Mouse (Mus musculus) MEL (cell line): Measurements from ENCODE around the gene H1fnt.

Experiments
- CHD2 ChIP-seq: IDR thresholded peaks from 2 replicates; pipeline ENCODE4 v1.6.1; 2011; ENCODE audit warnings: low read length, improper control_type of control experiment
- CTCF ChIP-seq, 3 experiments: IDR thresholded peaks in 2 of 3; conservative IDR thresholded peaks in 1 of 3; 2 replicates each; pipeline ENCODE4 v1.5.1; 2011 to 2012; ENCODE audit warnings: low read length in 3 of 3, low read depth in 2 of 3, mild to moderate bottlenecking in 2 of 3, improper control_type of control experiment in 1 of 3, inconsistent platforms in 1 of 3, mixed read lengths in 1 of 3, moderate library complexity in 1 of 3; ENCODE audit not compliant: control insufficient read depth in 1 of 3, insufficient read depth in 1 of 3, poor library complexity in 1 of 3, severe bottlenecking in 1 of 3
- EP300 ChIP-seq, 2 experiments: IDR thresholded peaks; 2 replicates each; pipeline ENCODE4 v1.6.1; 2011; ENCODE audit warnings: improper control_type of control experiment in 2 of 2, low read length in 2 of 2, low read depth in 1 of 2, mild to moderate bottlenecking in 1 of 2
- MAFK ChIP-seq: IDR thresholded peaks from 2 replicates; pipeline ENCODE4 v1.6.1; 2011; ENCODE audit warnings: low read depth, mild to moderate bottlenecking, low read length, improper control_type of control experiment, borderline replicate concordance
- MYC ChIP-seq: IDR thresholded peaks from 2 replicates; pipeline ENCODE4 v1.6.1; 2011; ENCODE audit warnings: low read depth, mild to moderate bottlenecking, low read length, improper control_type of control experiment, moderate library complexity
- RCOR1 ChIP-seq: IDR thresholded peaks from 2 replicates; pipeline ENCODE4 v1.6.1; 2012; ENCODE audit warnings: low read depth, mild to moderate bottlenecking, inconsistent platforms, low read length, improper control_type of control experiment
- SIN3A ChIP-seq: IDR thresholded peaks from 2 replicates; pipeline ENCODE4 v1.6.1; 2012; ENCODE audit warnings: low read length, improper control_type of control experiment, inconsistent platforms
- SMC3 ChIP-seq: IDR thresholded peaks from 2 replicates; pipeline ENCODE4 v1.6.1; 2011; ENCODE audit warnings: low read depth, low read length, improper control_type of control experiment
- TBP ChIP-seq: IDR thresholded peaks from 2 replicates; pipeline ENCODE4 v1.8.0; 2011; ENCODE audit warnings: low read depth, low read length, improper control_type of control experiment

- TF ChIP-seq CTCF (IDR thresholded peaks at IDR 0.05 in 2 of 3, conservative IDR thresholded peaks at IDR 0.05 in 1 of 3; ENCODE audit: control insufficient read depth in 1 of 3, insufficient read depth in 1 of 3, low read depth in 2 of 3, low read length in 3 of 3, poor library complexity in 1 of 3, severe bottlenecking in 1 of 3) (no peak), MAFK (no peak), CHD2 (no peak), SMC3 (no peak), TBP (no peak), RCOR1 (no peak), EP300 (IDR thresholded peaks at IDR 0.05; ENCODE audit: low read depth in 1 of 2, low read length in 2 of 2) (no peak), SIN3A (no peak), MYC (no peak)
Observed at GRCm38 (mm10) chr15:98295628-98296551, 38.8 kb upstream of the H1fnt start, which contains the start of gene Zfp641.
